Mouse (Mus musculus) lung, adult 2 months (tissue): ENCODE data around the gene Olfr520. TPM values are rescaled to one million over a fixed set of nuclear protein-coding genes. Genes with fewer than 3 reads are reported as not detected.

ENCODE experiments used
- DNase-seq: peaks from one replicate; pipeline ENCODE4 v3.0.0; 2022
- H3K4me1 ChIP-seq: fragments of 200-500 bp; 2 replicates; pipeline ENCODE4 v1.6.1; 2011; ENCODE audit warnings: low read length; ENCODE audit not compliant: control insufficient read depth, insufficient read depth
- H3K4me3 ChIP-seq: fragments of 200-500 bp; replicated peaks from 2 replicates; pipeline ENCODE3; 2011; ENCODE audit warnings: low read depth, mild to moderate bottlenecking, control low read depth, low read length; ENCODE audit errors: extremely low read depth
- CTCF ChIP-seq: fragments of 200-500 bp; IDR thresholded peaks from 2 replicates; pipeline ENCODE4 v1.5.1; 2011; ENCODE audit warnings: mild to moderate bottlenecking, low read length, control low read depth; ENCODE audit not compliant: insufficient read depth
- POLR2A ChIP-seq: fragments of 200-500 bp; IDR thresholded peaks from 2 replicates; pipeline ENCODE4 v1.6.1; 2011; ENCODE audit warnings: low read depth, mild to moderate bottlenecking, control low read depth, low read length, borderline replicate concordance; ENCODE audit errors: extremely low read depth
- WGBS: fragments of 180-500 bp; shearing (Covaris S2); methylation state at CpG from one replicate; pipeline ENCODE4 v1.1.7; 2018; 5-methylcytosine and 5-hydroxymethylcytosine counted together
- polyA plus RNA-seq: library from polyadenylated mRNA; depleted of rRNA; stranded (reverse); fragments of >200 nt; gene quantifications from 2 replicates; pipeline ENCODE4 v1.2.3, GENCODE M21; 2012

The Olfr520 gene
- polyA plus RNA-seq, 1 experiment = not detected

DNA sequence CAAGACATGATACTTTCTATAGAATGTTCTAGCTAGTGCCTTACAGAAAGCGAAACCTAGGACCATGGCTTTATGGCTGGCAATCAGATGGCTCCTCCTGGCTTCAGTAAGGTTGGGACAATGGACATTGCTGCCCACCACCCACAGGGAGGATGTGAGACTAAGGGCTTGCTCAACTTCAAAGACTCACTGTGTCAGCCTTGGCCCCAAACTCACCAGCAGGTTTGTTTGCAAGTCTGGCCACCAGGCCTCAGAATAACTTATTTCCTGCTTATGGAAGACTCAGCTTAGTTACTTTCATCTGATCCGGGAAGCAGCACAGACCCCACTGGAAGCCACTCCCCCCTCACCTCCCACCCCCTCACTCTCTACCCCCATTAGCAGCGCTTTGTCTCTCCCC lies 31.0 kb upstream of the Olfr520 start:
- DNase-seq = no peak
- no peak for TF ChIP-seq POLR2A
- TF ChIP-seq CTCF = no peak
- no peak overlapping the region for H3K4me3 ChIP-seq
- H3K4me1 ChIP-seq = no peaks in the 10 kb centered on the region
- 47% methylated on average over 3 of the region's 3 CpGs for WGBS

DNA sequence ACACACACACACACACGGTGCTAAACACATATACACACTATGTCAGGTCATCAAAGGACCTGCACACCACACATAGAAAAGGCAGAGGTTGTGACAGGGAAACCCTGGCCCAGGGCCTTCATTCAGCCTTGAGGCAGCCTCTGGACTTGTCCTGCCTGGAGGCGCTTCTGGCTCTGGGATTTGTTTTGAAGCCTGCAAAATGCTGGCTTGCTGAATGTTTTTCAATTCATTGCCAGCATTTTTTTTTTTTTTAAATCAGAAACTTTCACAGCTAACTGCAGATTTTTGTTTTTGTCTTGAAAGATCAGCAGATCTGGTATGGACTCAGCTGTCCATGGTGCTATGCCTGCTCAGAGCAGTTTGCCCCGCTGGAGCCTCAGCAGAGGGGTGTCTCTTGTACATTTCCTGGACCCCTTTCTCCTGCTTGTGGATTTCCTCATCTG lies 30.3 kb upstream of the Olfr520 start:
- DNase-seq = no peak
- Histone ChIP-seq H3K4me3 (no peak overlapping the region), H3K4me1 (no peaks in the 10 kb centered on the region)
- 50% methylated on average over 3 of the region's 3 CpGs for WGBS
- TF ChIP-seq CTCF = no peak
- TF ChIP-seq POLR2A = no peak

DNA sequence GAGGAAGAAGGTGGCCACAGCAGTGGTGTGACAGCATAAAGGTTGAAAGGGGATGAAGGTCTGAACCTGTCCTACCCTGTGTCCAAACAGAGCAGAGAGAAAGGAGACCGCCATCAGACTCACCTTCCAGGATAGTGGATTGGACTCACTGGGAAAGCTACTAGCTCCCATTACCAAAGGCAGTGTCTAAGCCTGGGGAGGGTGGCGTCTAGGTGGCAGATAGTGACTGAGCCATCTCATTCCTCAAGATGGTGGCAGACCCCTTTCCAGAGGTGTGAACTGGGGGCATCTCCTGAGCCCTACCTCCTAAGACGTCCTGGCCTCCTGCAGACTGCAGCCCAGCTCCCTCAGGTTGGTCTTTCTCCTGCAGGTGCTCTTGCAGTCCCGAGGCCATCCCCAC lies 29.4 kb upstream of the Olfr520 start:
- Histone ChIP-seq H3K4me3 (no peak overlapping the region), H3K4me1 (no peaks in the 10 kb centered on the region)
- no peak for DNase-seq
- WGBS = 81% methylated on average over 4 of the region's 4 CpGs
- TF ChIP-seq CTCF = no peak
- TF ChIP-seq POLR2A = no peak

DNA sequence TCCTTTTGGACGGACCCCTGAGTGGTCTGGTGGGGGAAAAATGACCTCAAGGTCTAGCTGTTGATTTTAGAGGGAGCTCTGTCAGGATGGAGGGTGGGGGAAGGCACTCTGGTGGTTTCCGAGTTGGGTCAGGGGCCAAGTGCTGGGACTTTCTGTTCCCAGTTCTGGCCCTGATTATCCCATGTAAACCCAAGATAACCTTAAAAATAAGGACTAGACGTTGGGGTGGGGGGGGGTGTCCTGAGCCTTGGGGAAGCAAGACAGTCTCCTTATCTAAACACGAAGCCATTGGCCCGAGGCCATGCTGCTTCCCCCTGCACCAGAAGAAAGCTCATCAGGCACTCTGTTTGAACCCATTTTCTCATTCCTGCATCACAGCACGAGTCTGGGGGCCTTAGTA lies 27.9 kb upstream of the Olfr520 start:
- no peak for DNase-seq
- Histone ChIP-seq H3K4me1 (peaks cover 4% of the 10 kb centered on the region; the same call in 1 of the 2 replicates), H3K4me3 (no peak overlapping the region)
- 35% methylated on average over 6 of the region's 6 CpGs for WGBS
- TF ChIP-seq POLR2A (no peak), CTCF (no peak)

DNA sequence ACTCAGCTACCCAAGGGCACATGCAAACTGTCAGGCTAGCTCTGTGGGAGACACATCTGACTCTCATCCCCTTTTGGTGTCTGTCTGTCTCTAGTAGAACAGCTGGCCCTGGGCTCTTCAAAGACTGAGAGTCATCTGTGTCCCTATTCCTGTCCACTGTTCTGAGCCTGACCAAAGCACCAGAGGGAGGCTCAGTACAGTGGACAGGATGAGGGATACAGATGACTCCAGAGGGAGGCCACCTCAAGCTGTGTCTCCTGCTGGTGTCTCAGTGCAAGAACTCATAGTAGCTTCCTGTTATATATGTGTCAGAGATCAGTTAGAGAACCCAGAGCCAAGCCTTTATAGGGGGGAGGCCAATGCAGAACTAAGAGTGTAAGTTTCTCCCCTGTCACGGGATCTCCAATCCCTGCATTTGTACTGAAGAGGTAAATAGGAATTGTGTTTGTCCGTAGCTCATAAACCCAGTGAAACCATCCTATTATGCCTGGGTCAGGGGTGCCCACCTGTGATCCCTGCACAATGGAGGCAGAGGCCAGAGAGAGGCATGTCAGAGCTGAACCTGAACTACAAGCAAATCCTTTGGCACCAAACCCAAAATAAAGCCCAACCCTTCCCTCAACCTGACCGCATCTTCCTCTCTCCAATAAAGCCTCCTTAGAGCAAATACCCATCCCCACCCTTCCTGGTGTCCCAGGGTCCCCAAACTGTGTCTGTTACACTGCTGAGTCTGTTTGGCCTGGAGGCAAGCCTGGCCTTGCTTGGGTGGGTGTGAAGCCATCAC lies 25.1 kb upstream of the Olfr520 start:
- H3K4me3 ChIP-seq = no peak overlapping the region
- H3K4me1 ChIP-seq = peaks cover 4% of the 10 kb centered on the region; the same call in 1 of the 2 replicates
- no peak for TF ChIP-seq POLR2A
- TF ChIP-seq CTCF = no peak
- no peak for DNase-seq
- WGBS = 86% methylated on average over 3 of the region's 3 CpGs

DNA sequence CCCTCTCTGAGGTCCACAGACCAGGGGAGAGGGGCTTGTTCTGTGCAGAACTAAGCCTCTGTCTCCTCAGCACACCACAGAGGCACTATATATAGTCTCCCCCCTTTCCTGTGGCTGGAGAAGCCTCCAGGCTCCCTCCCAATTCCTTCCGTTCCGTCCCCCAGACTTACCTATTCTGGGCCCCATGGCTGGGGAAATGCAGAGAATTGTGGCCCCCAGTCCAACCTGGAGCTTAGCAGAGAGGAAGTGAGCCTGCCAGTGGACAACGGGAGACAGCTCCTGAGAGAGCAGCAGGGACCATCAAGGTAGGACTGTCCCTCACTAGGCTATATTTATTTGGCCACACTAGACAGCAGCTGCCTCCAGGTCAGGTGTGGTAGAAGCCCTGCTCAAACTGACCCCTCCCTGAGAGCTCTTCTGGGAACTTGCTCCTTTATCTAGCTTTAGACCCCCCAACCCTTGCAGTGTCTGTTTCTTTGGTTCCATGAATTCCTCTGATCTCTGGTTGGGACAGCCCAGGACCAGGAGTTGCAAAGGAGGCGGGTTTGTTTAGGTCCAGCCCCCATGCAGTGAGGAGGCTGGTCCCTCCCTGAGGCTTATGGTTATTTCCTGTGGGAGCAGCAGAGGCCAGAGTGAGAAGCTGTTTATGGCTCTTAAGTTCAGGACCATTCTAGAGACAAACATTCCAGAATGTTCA lies 23.6 kb upstream of the Olfr520 start:
- Histone ChIP-seq H3K4me3 (peak overlapping the region; percentile 15), H3K4me1 (peaks cover 4% of the 10 kb centered on the region; the same call in 1 of the 2 replicates)
- no peak for DNase-seq
- 41% methylated on average over 4 of the region's 4 CpGs for WGBS
- no peak for TF ChIP-seq CTCF
- TF ChIP-seq POLR2A = no peak

DNA sequence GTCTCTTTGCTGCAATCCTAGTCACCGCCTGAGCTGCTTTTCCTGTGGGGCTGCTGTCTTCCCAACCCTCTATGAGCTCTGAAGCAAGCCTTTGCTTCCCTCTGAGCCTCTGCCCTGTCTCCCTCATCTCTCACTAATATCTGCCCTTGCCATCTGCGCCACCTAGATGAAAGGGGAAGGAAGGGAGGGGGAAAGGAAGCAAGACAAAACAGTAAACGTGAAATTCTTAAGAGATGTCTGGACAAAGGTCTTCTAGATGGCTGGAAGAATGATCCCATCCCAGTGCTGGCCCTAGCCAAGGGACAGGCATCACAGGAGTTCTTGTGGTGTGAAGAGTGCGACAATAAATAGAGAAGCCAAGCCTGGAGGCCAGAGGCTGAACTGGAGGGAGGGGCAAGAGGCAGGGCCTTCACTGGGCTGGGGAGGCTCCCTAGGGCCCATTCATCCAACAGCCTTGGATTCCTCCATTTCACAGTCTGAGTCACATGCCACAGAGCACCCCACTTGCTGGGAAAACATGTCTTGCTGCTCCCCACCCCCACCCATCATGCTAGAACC lies 23.0 kb upstream of the Olfr520 start:
- H3K4me3 ChIP-seq = no peak overlapping the region
- DNase-seq = no peak

DNA sequence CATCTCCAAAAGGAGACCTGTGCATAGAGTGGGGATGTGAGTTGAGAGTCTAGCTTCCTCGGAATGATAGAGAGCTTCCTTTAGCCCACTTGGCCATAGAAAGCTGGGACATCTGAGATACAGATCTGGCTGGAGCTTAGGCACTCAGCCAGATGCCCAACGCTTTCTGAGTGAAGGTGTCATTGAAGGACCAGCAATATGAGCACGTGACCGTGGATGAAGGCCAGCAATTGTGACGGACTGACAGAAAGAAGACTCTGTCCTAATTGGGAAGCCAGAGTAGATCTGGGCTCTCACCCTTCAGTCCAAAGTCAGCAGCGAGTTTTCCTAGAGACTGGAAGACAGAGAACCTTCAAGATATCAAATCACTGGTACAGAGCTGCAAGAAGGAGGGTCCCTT lies 22.4 kb upstream of the Olfr520 start:
- Histone ChIP-seq H3K4me1 (peaks cover 4% of the 10 kb centered on the region; the same call in 1 of the 2 replicates), H3K4me3 (no peak overlapping the region)
- DNase-seq = no peak
- TF ChIP-seq CTCF (no peak), POLR2A (no peak)
- WGBS = 59% methylated on average over 6 of the region's 6 CpGs

More for the DNA sequence above, 23.0 kb upstream of the Olfr520 start:
- 30% methylated on average over 4 of the region's 4 CpGs for WGBS
- peaks cover 4% of the 10 kb centered on the region; the same call in 1 of the 2 replicates for H3K4me1 ChIP-seq
- no peak for TF ChIP-seq POLR2A
- no peak for TF ChIP-seq CTCF

DNA sequence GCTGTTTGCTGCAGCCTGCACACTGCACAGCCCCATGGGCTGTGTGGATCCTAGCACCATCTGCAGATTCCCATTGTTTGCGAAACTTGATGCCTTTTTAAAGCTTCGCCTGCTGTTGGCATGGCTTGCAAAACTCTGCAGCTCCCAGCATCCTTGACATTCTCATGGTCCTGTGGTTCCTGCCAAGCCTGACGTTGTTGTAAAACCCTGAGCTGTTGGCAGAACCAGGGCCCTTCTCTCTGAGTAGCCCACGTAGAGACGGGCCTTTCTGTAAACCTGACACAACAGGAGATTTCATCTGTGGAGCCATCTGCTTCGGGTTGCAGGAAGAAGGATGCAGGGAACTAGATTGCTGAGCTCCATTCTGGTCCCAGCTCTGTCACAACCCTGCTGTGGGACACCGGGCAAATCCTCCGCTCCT lies 21.8 kb upstream of the Olfr520 start:
- peaks cover 4% of the 10 kb centered on the region; the same call in 1 of the 2 replicates for H3K4me1 ChIP-seq
- H3K4me3 ChIP-seq = no peak overlapping the region
- TF ChIP-seq POLR2A (no peak), CTCF (no peak)
- DNase-seq = no peak
- WGBS = 64% methylated on average over 8 of the region's 8 CpGs

DNA sequence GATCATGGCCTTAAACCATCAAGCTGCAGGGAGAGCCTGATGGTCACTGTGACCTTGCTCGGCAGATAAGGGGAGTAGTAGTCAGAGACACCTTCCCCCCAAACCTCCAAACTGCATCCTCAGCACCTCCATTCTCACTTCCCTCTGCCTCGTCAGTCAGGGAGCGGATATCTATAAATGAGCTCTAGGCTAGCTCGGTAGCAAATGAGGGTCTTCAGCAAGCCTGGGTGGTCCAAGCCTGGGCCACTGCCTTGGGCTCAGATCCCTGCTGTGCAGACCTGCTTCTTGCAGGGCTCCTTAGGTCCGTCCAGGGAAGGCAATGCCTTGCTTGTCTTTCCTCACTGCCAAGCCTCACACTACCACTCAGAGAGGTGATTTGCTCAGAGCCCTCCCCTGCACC lies 21.3 kb upstream of the Olfr520 start:
- peaks cover 4% of the 10 kb centered on the region; the same call in 1 of the 2 replicates for H3K4me1 ChIP-seq
- no peak for DNase-seq
- TF ChIP-seq CTCF = no peak
- TF ChIP-seq POLR2A = no peak
- WGBS = 88% methylated on average over 5 of the region's 5 CpGs
- no peak overlapping the region for H3K4me3 ChIP-seq
